Mouse (Mus musculus) R1 (cell line): ENCODE results near the gene Pdcd7.

ENCODE experiments used
- DNase-seq: peaks from one replicate; pipeline ENCODE4 v3.0.0-alpha.2; 2018; ENCODE audit warnings: low read depth, low spot score

Gene Pdcd7

DNA sequence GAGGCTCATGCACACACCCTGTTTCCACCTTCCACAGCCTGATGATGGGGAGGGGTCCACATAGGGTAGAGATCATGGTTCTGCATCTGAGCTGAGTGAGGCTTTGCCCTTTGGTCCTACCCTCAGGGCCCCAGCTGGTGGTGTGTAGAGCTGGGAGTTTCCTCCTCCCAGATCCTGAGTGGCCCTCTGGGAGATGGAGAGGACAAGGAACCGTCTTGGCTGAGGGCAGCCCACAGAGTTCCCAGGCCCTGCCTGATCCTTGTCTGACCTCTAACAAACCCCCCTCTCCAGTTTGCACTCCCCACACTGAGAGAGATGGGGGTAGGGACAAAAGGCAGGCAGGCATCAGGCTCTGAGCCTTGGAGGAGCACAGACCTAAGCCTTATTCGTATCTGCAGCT lies 48.5 kb downstream of the Pdcd7 start:
- no peak for DNase-seq

DNA sequence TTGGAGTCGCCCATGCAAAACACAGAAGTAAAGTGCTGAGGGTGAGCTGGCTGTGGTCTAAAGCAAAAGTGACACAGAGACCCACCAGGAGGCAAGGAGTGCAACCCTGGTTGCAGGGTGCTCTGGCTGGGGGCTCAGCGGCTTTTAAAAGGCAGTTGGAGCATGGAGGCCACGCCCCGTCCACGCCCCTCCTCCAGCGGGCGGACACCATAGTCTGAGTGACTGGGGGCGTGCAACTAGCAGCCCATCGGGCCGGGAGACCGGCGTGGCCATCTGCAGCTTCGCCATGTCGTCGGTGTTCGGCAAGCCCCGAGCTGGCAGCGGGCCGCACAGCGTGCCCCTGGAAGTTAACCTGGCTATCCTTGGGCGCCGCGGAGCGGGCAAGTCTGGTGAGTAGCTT lies 52.4 kb downstream of the Pdcd7 start, which contains the start of gene Rasl12:
TSS of gene Rasl12 (plus strand) at position 228 of the 400 bp plus-strand sequence.
- DNase-seq: peak; percentile 61

DNA sequence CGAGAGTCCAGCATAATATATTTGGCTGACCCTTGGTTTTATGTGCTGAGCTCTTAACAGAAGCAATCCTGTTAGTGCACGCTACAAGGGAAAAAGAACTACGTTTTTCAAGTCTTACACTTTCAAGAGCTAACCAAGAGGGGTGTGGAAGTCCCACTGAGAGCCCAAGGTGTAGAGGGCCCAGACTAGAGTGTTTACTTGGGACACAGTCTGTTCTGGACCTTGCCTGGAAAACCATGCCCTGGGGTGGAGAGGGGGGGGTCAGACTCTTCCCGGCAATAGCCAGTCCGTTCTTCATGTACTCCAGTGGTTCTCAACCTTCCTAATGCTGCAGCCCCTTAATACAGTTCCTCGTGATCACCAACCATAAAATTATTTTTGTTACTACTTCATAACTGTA lies 54.0 kb downstream of the Pdcd7 start:
- no peak for DNase-seq

DNA sequence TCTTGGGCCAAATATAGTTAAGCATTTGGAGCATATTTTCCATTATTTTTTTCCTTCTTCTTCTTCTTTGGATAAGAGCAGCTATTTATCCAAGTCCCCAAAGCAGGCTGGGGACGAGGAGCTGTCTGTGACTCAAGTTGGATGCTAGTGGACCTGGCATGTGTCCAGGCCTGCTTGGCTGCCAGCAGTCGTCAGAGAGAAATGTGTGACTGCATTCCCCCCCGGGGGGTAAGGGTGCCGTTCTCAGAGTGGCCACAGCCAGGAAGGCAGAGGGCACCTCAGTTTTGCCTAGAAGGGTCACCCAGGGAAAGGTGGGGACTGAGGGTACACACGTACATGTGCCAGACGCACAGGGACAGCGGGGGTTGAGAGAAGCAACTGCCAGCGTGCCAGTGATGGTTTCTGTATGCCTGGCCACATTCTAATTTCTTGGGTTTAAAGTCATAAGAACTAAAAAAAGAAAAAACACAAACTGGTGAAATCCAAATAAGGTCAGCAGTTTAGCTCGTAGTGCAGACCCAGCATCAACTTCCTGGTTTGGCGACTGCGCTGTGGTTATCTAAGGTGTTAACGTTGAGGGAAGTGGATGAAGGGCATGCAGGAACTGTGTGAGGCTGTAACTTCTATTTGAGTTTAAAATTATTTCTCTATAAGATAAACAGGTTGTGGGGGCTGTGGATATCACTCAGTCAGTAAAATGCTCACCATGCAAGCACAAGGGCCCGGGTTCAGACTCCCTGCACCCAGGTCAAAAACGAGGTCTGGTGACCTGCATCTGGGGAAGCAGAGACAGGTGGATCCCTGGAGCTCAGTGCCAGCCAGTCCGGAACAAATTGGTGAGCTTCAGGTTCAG lies 58.7 kb downstream of the Pdcd7 start:
- no peak for DNase-seq

DNA sequence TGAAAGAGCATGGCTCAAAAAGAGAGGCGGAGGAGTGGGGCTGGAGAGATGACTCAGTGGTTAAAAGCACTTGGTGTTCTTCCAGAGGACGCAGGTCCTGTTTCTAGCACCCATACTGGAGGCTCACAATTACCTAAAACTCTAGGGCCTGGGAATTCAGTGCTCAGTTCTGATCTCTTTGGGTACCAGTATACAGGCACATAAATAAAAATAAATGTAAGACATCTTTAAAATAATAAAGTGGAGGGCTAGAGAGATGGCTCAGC lies 59.2 kb downstream of the Pdcd7 start:
- no peak for DNase-seq

DNA sequence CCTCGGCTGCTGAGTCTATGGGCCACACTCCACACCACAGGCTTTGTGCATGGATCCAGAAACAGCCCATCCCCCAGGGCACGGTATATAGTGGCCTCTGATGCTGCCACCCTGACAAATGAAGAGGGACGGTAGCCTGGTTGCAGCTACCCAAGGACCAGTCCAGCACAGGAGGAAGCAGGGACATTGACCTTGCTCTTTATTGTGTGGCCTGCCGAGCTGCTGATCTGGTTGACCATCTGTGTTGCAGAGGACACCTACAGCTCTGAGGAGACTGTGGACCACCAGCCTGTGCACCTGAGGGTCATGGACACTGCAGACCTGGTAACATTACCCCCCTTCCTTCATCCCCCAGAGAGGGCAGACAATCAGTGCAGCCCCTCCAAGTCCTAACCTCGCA lies 61.4 kb downstream of the Pdcd7 start:
- DNase-seq: no peak

DNA sequence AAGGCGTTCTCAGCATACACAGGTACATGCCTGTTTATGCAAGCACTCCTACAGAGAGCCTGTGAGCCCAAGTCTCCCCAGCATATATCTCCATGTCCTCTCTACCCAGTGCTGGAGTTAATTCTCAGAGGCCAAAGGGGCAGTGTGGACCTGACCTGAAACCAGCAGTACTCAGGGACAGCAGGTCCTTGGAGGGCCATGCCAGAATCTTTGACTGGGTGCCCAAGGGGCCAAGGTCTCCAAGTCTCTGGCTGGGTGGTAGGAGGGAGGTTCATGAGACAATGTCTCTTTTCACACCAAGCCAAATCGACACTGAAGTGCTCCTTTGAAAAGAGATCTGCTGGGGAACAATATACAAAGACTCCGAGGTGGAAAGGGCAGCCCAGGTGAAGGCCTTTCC lies 62.0 kb downstream of the Pdcd7 start:
- DNase-seq: no peak

DNA sequence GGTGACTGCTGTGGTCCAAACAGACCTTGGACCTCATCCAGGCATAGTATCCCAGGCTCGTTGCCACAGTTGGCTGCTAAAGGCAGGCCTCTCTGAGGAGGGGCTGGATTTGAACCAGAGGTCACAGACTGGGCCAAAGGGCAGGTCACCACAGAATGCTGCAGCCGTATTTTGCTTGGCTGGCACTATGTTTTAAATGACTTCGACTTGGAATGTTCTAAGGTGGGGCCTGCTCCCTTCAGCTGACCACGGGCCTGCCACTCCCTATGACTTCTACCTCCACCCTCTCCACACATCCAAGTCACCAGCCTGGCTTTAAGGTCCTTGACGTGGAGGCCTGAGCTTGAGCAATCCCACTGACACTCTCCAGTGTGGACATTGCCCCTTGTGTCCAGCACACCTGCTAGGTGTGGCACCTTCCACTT lies 63.0 kb downstream of the Pdcd7 start:
- no peak for DNase-seq
